Mouse (Mus musculus): ENCODE data around the gene Smad6. TPM values are rescaled to one million over a fixed set of nuclear protein-coding genes. Genes with fewer than 3 reads are reported as not detected.
A peak's percentile ranks its signal among the peaks of the same experiment; 100 is the strongest.

Gene Smad6
- total RNA-seq, 1 experiment: 8.7 TPM

DNA sequence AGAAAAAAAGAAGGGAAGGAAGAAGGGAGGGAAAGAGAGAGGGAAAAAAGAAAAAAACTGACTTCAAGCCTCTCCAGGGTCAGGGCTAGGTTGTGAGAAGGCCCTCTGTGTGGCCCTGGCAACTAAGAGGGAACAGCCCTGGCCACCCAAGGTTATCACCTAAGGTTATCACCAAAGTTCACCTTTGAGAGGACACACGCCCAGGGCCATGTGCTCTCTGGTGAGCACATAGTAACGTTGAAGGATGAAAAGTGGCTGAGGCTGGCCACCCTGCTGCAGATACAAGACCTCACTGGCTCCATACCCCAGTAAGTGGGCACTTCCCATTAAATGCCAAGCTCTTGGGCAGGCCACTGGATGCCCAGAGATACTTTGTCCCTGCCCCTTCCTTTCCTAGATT lies 42.6 kb downstream of the Smad6 start:
- DNase-seq (ENCODE audit: low read depth, low spot score): no peak
- Histone ChIP-seq H3K9me3 (ENCODE audit: control insufficient read depth, insufficient read depth, low read depth, low read length) (no peaks in the 10 kb centered on the region), H3K4me3 (ENCODE audit: insufficient read depth in 1 of 2, low read depth in 1 of 2, low read length in 2 of 2, poor library complexity in 1 of 2, severe bottlenecking in 1 of 2) (no peak overlapping the region), H3K4me1 (ENCODE audit: control insufficient read depth in 2 of 2, insufficient read depth in 2 of 2, low read length in 2 of 2, poor library complexity in 1 of 2) (peaks cover 13 to 42% of the 10 kb centered on the region in 2 experiments; a peak in 3 of 4 replicates), H3K9ac (ENCODE audit: insufficient read depth, low read depth, low read length, poor library complexity, severe bottlenecking) (no peak overlapping the region), H3K36me3 (ENCODE audit: control insufficient read depth, insufficient read depth, low read length, poor library complexity, severe bottlenecking) (no peaks in the 10 kb centered on the region), H3K27ac (ENCODE audit: insufficient read depth, low read depth, low read length, poor library complexity, severe bottlenecking) (no peak overlapping the region)
- in situ Hi-C loops (cut with MboI; ENCODE audit: low sequenced_read_pairs in 2 of 2, unreplicated experiment in 2 of 2): no loop called here
- TF ChIP-seq CHD2 (IDR thresholded peaks at IDR 0.05; ENCODE audit: low read depth, low read length) (no peak), ZNF384 (IDR thresholded peaks at IDR 0.05; ENCODE audit: low read depth, low read length) (no peak), HCFC1 (IDR thresholded peaks at IDR 0.05; ENCODE audit: borderline replicate concordance, insufficient read depth, low read length) (no peak), ZC3H11A (IDR thresholded peaks at IDR 0.05; ENCODE audit: borderline replicate concordance, low read depth, low read length) (no peak), MAFK (IDR thresholded peaks at IDR 0.05; ENCODE audit: insufficient read depth, low read depth, low read length) (no peak)

- no peak for DNase-seq (ENCODE audit: low read depth, low spot score)
- in situ Hi-C loops (cut with MboI; ENCODE audit: low sequenced_read_pairs in 2 of 2, unreplicated experiment in 2 of 2): no loop called here
Measured at GRCm38 (mm10) chr9:63978682-63979081, 43.2 kb downstream of the Smad6 start.

DNA sequence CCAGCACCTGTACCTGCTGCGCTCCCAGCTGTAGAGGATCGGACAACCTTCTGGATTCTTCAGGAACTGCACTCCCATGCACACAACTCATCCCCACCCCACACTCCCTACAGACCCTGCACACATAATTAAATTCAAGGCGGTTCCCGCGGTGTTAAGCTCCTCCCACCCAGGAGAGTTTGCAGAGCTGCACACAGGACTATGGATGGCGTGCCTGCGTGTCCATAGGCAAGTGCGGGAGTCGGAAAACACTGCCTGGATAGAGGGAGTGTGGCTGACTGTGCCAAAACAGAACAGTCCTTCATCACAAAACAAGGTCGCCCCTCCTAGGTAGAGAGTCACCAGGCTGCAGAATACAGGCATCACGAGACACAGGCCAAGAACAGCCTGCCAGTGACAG lies 45.9 kb downstream of the Smad6 start:
- Histone ChIP-seq H3K9ac (ENCODE audit: insufficient read depth, low read depth, low read length, poor library complexity, severe bottlenecking) (no peak overlapping the region), H3K27ac (ENCODE audit: insufficient read depth, low read depth, low read length, poor library complexity, severe bottlenecking) (no peak overlapping the region), H3K4me1 (ENCODE audit: control insufficient read depth in 2 of 2, insufficient read depth in 2 of 2, low read length in 2 of 2, poor library complexity in 1 of 2) (peaks cover 13 to 45% of the 10 kb centered on the region in 2 experiments; a peak in 2 of 4 replicates), H3K9me3 (ENCODE audit: control insufficient read depth, insufficient read depth, low read depth, low read length) (no peaks in the 10 kb centered on the region), H3K36me3 (ENCODE audit: control insufficient read depth, insufficient read depth, low read length, poor library complexity, severe bottlenecking) (no peaks in the 10 kb centered on the region), H3K4me3 (ENCODE audit: insufficient read depth in 1 of 2, low read depth in 1 of 2, low read length in 2 of 2, poor library complexity in 1 of 2, severe bottlenecking in 1 of 2) (no peak overlapping the region)
- TF ChIP-seq MAFK (IDR thresholded peaks at IDR 0.05; ENCODE audit: insufficient read depth, low read depth, low read length): no peak
- no peak for TF ChIP-seq ZC3H11A (IDR thresholded peaks at IDR 0.05; ENCODE audit: borderline replicate concordance, low read depth, low read length)
- TF ChIP-seq ZNF384 (IDR thresholded peaks at IDR 0.05; ENCODE audit: low read depth, low read length): no peak
- TF ChIP-seq HCFC1 (IDR thresholded peaks at IDR 0.05; ENCODE audit: borderline replicate concordance, insufficient read depth, low read length): no peak
- no peak for TF ChIP-seq CHD2 (IDR thresholded peaks at IDR 0.05; ENCODE audit: low read depth, low read length)
- in situ Hi-C loops (cut with MboI; ENCODE audit: low sequenced_read_pairs in 2 of 2, unreplicated experiment in 2 of 2): no loop called here
- peak; percentile 48 for DNase-seq (ENCODE audit: low read depth, low spot score)

More at GRCm38 (mm10) chr9:63978682-63979081, 43.2 kb downstream of the Smad6 start:
- Histone ChIP-seq H3K27ac (ENCODE audit: insufficient read depth, low read depth, low read length, poor library complexity, severe bottlenecking) (no peak overlapping the region), H3K9ac (ENCODE audit: insufficient read depth, low read depth, low read length, poor library complexity, severe bottlenecking) (no peak overlapping the region), H3K9me3 (ENCODE audit: control insufficient read depth, insufficient read depth, low read depth, low read length) (no peaks in the 10 kb centered on the region), H3K4me3 (ENCODE audit: insufficient read depth in 1 of 2, low read depth in 1 of 2, low read length in 2 of 2, poor library complexity in 1 of 2, severe bottlenecking in 1 of 2) (no peak overlapping the region), H3K36me3 (ENCODE audit: control insufficient read depth, insufficient read depth, low read length, poor library complexity, severe bottlenecking) (no peaks in the 10 kb centered on the region), H3K4me1 (ENCODE audit: control insufficient read depth in 2 of 2, insufficient read depth in 2 of 2, low read length in 2 of 2, poor library complexity in 1 of 2) (peaks cover 13 to 40% of the 10 kb centered on the region in 2 experiments; a peak in 3 of 4 replicates)
- TF ChIP-seq ZNF384 (IDR thresholded peaks at IDR 0.05; ENCODE audit: low read depth, low read length): no peak
- TF ChIP-seq CHD2 (IDR thresholded peaks at IDR 0.05; ENCODE audit: low read depth, low read length): no peak
- TF ChIP-seq MAFK (IDR thresholded peaks at IDR 0.05; ENCODE audit: insufficient read depth, low read depth, low read length): no peak
- TF ChIP-seq ZC3H11A (IDR thresholded peaks at IDR 0.05; ENCODE audit: borderline replicate concordance, low read depth, low read length): no peak
- no peak for TF ChIP-seq HCFC1 (IDR thresholded peaks at IDR 0.05; ENCODE audit: borderline replicate concordance, insufficient read depth, low read length)

- H3K27ac ChIP-seq (ENCODE audit: insufficient read depth, low read depth, low read length, poor library complexity, severe bottlenecking): no peak overlapping the region
- no peak for DNase-seq (ENCODE audit: low read depth, low spot score)
- H3K36me3 ChIP-seq (ENCODE audit: control insufficient read depth, insufficient read depth, low read length, poor library complexity, severe bottlenecking): no peaks in the 10 kb centered on the region
- no peak overlapping the region for H3K9ac ChIP-seq (ENCODE audit: insufficient read depth, low read depth, low read length, poor library complexity, severe bottlenecking)
- H3K4me3 ChIP-seq (ENCODE audit: insufficient read depth in 1 of 2, low read depth in 1 of 2, low read length in 2 of 2, poor library complexity in 1 of 2, severe bottlenecking in 1 of 2): no peak overlapping the region
- in situ Hi-C loops (cut with MboI; ENCODE audit: low sequenced_read_pairs in 2 of 2, unreplicated experiment in 2 of 2): no loop called here
- H3K9me3 ChIP-seq (ENCODE audit: control insufficient read depth, insufficient read depth, low read depth, low read length): no peaks in the 10 kb centered on the region
- no peak for TF ChIP-seq HCFC1 (IDR thresholded peaks at IDR 0.05; ENCODE audit: borderline replicate concordance, insufficient read depth, low read length)
- no peak for TF ChIP-seq CHD2 (IDR thresholded peaks at IDR 0.05; ENCODE audit: low read depth, low read length)
- no peak for TF ChIP-seq MAFK (IDR thresholded peaks at IDR 0.05; ENCODE audit: insufficient read depth, low read depth, low read length)
- no peak for TF ChIP-seq ZNF384 (IDR thresholded peaks at IDR 0.05; ENCODE audit: low read depth, low read length)
- no peak for TF ChIP-seq ZC3H11A (IDR thresholded peaks at IDR 0.05; ENCODE audit: borderline replicate concordance, low read depth, low read length)
- peaks cover 8 to 53% of the 10 kb centered on the region in 2 experiments; a peak in 2 of 4 replicates for H3K4me1 ChIP-seq (ENCODE audit: control insufficient read depth in 2 of 2, insufficient read depth in 2 of 2, low read length in 2 of 2, poor library complexity in 1 of 2)
Measured at GRCm38 (mm10) chr9:63974258-63975023, 47.4 kb downstream of the Smad6 start.

Data from ES-E14 (cell line).